Mouse (Mus musculus) megakaryocyte, embryonic 14.5 days (primary cell): ENCODE data around the gene Nt5c1a. TPM values are rescaled to one million over a fixed set of nuclear protein-coding genes. Genes with fewer than 3 reads are reported as not detected.

Experiments
- H3K27me3 ChIP-seq: replicated peaks from 2 replicates; pipeline ENCODE3; 2012; ENCODE audit warnings: inconsistent platforms
- H3K36me3 ChIP-seq: replicated peaks from 2 replicates; pipeline ENCODE3; 2012; ENCODE audit warnings: low read length, inconsistent platforms, mixed read lengths
- H3K4me1 ChIP-seq: 2 replicates; pipeline ENCODE4 v1.6.1; 2012; ENCODE audit warnings: inconsistent platforms
- H3K4me3 ChIP-seq: replicated peaks from 2 replicates; pipeline ENCODE3; 2012; ENCODE audit warnings: moderate library complexity, mild to moderate bottlenecking, inconsistent platforms
- H3K9me3 ChIP-seq: 2 replicates; pipeline ENCODE4 v1.6.1; 2012; ENCODE audit warnings: inconsistent platforms
- FLI1 ChIP-seq: IDR thresholded peaks from 2 replicates; pipeline ENCODE4 v1.6.1; 2012; ENCODE audit warnings: low read length, inconsistent platforms, mixed read lengths
- GATA1 ChIP-seq: IDR thresholded peaks from 3 replicates; pipeline ENCODE4 v1.6.1; 2012; ENCODE audit warnings: mixed read lengths, low read length, inconsistent platforms, borderline replicate concordance
- polyA plus RNA-seq: library from polyadenylated mRNA; stranded (reverse); fragments of >175 nt; gene quantifications from 2 replicates; pipeline ENCODE4 v1.2.3, GENCODE M21; 2012; ENCODE audit warnings: low replicate concordance; ENCODE audit not compliant: insufficient read depth

Nt5c1a gene
- polyA plus RNA-seq, 1 experiment = not detected

GRCm38 (mm10) chr4:123228270-123228669 is 27.0 kb downstream of the Nt5c1a start:
- TF ChIP-seq FLI1 (no peak), GATA1 (no peak)
- peaks cover 78% of the 10 kb centered on the region for H3K27me3 ChIP-seq
- no peaks in the 10 kb centered on the region for H3K9me3 ChIP-seq
- H3K4me1 ChIP-seq = peaks cover 7% of the 10 kb centered on the region
- H3K4me3 ChIP-seq = no peak overlapping the region
- H3K36me3 ChIP-seq = no peaks in the 10 kb centered on the region

DNA sequence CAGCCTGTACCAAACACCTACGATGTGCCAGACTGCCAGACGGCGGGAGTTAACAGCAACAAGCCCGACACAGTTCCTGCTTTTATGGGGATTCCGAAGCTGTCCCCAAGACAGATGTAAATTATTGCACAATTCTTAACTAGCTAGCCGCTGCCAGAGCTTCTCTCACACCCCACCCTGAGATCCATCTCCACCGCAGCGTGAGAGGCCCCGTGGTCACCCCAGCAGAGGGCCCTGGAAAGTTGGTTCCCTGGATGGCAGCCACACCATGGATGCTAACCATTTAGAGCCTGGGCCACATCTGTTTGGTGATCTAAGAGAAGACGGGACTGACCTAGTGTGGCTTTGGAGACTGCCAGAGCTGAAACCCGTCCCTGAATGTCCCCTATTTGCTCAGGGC is 27.9 kb downstream of the Nt5c1a start:
- H3K9me3 ChIP-seq = no peaks in the 10 kb centered on the region
- H3K27me3 ChIP-seq = peaks cover 87% of the 10 kb centered on the region
- TF ChIP-seq GATA1 = no peak
- TF ChIP-seq FLI1 = no peak
- no peaks in the 10 kb centered on the region for H3K36me3 ChIP-seq
- H3K4me3 ChIP-seq = no peak overlapping the region
- peaks cover 15% of the 10 kb centered on the region for H3K4me1 ChIP-seq

GRCm38 (mm10) chr4:123232841-123233240 is 31.5 kb downstream of the Nt5c1a start:
- Histone ChIP-seq H3K36me3 (no peaks in the 10 kb centered on the region), H3K27me3 (peaks cover 93% of the 10 kb centered on the region), H3K4me1 (peaks cover 33% of the 10 kb centered on the region), H3K9me3 (no peaks in the 10 kb centered on the region), H3K4me3 (no peak overlapping the region)
- TF ChIP-seq GATA1 = no peak
- TF ChIP-seq FLI1 = no peak

DNA sequence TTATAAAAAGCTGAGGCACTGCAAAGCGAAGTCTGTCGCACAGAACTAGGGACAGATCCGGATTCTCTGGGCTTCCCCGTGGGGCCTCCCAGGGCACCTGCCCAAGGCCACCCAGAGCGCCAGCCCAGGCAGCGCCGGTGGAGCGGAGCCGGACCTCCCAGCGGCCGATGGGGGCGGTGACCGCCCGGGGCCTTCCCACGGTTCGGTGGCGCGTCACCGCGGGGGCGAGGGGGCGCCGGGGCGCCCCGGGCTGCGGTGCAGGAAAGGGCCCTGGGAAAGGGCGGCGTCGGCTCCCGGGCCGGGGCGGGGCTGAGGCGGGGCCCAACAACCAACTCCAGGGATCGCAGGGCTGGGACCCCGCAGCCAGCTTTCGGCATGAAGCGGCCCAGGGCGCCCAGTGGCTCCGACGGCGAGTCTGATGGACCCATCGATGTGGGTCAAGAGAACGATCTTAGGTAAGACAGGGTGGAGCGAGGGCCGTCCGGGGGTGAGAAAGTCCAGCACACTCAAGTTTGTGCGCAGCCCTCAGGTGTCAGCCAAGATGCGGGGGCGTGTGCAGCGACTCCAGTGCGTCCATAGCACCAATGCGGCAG is 32.3 kb downstream of the Nt5c1a start, which contains the start of gene Heyl:
TSS of gene Heyl (plus strand) at position 65 of the 593 bp plus-strand sequence.
- TF ChIP-seq GATA1 (no peak), FLI1 (no peak)
- H3K36me3 ChIP-seq = no peaks in the 10 kb centered on the region
- H3K4me3 ChIP-seq = peak within 1 kb of the TSS; percentile 81
- H3K27me3 ChIP-seq = peaks cover 93% of the 10 kb centered on the region
- H3K9me3 ChIP-seq = no peaks in the 10 kb centered on the region
- H3K4me1 ChIP-seq = peaks cover 33% of the 10 kb centered on the region

DNA sequence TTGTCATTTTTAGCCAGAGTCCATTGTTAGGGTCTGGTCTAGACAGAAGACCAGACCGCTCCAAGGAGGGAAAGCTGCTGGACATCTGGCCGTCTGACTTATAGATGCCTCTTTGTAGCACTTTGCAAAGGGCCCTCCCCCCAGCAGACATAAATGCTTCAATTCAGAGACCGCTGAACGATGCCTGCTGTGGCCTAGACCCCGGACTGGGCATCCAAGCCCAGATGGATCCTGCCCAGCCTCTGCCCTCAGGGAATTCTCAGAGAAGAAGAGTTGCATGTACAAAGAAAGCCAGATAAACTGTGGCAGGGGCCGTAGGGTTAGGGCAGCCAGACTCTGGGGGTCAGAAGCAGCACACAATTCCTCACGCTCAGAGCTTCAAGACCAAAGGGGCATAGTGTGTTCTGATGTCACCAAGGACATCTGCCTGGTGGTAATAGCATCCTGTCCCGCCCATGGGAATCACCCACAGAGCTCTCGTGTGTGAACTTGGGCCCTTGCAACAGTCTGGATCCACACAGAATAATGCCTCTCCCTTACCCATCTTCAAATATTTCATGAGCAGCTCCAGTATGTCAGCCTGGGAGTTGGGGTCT is 34.6 kb downstream of the Nt5c1a start:
- no peaks in the 10 kb centered on the region for H3K36me3 ChIP-seq
- H3K4me1 ChIP-seq = peaks cover 41% of the 10 kb centered on the region
- H3K27me3 ChIP-seq = peaks cover 94% of the 10 kb centered on the region
- TF ChIP-seq FLI1 (no peak), GATA1 (no peak)
- H3K9me3 ChIP-seq = no peaks in the 10 kb centered on the region
- H3K4me3 ChIP-seq = no peak overlapping the region

DNA sequence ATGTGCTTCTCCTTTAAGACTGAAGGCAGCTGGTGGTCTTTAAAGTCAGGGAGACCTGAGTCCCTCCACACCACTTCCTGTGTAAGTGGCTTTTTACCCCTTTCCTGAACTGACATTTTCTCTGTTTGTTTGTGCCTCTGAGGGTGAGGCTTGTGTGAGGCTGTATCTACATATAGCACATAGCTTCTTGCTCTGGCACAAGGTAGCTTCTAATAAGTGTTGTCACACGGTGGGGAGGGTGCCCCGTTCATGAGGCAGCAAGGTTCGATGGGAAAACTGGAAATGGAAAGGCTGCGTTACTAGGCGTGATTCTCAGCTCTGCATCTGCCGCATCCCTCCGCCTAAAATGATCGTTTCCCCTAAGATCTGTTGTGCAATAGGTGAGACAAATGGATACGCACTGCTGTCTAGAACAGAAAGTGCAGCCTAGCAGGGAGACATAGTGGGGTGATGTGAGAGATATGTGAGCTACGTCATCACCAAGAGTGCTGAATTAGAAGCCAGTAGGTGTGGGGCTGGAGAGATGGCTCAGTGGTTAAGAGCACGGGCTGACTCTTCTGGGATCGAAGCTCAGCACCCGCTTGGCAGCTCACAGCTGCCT is 35.2 kb downstream of the Nt5c1a start:
- Histone ChIP-seq H3K4me3 (no peak overlapping the region), H3K27me3 (peaks cover 98% of the 10 kb centered on the region), H3K4me1 (peaks cover 41% of the 10 kb centered on the region), H3K36me3 (no peaks in the 10 kb centered on the region), H3K9me3 (no peaks in the 10 kb centered on the region)
- TF ChIP-seq FLI1 (no peak), GATA1 (no peak)

- Histone ChIP-seq H3K9me3 (no peaks in the 10 kb centered on the region), H3K4me1 (peaks cover 40% of the 10 kb centered on the region), H3K27me3 (peaks cover 98% of the 10 kb centered on the region), H3K4me3 (no peak overlapping the region), H3K36me3 (no peaks in the 10 kb centered on the region)
- TF ChIP-seq FLI1 = no peak
- no peak for TF ChIP-seq GATA1
These were observed 36.3 kb downstream of the Nt5c1a start for GRCm38 (mm10) chr4:123237386-123238266.

- Histone ChIP-seq H3K27me3 (peaks cover 97% of the 10 kb centered on the region), H3K9me3 (no peaks in the 10 kb centered on the region), H3K4me3 (peak overlapping the region; percentile 47), H3K36me3 (no peaks in the 10 kb centered on the region), H3K4me1 (peaks cover 26% of the 10 kb centered on the region)
- TF ChIP-seq GATA1 (no peak), FLI1 (no peak)
These were observed 38.3 kb downstream of the Nt5c1a start for GRCm38 (mm10) chr4:123239361-123240203.

- Histone ChIP-seq H3K4me1 (no peaks in the 10 kb centered on the region; the same call in 1 of the 2 replicates), H3K4me3 (peak overlapping the region; percentile 16), H3K27me3 (peaks cover 82% of the 10 kb centered on the region), H3K9me3 (no peaks in the 10 kb centered on the region; the same call in 1 of the 2 replicates), H3K36me3 (no peaks in the 10 kb centered on the region)
- TF ChIP-seq GATA1 (no peak), FLI1 (no peak)
These were observed 44.9 kb downstream of the Nt5c1a start for GRCm38 (mm10) chr4:123246221-123246620.
